ENCODE assay signal across 9 mouse cellular contexts in the genomic region with DNA sequence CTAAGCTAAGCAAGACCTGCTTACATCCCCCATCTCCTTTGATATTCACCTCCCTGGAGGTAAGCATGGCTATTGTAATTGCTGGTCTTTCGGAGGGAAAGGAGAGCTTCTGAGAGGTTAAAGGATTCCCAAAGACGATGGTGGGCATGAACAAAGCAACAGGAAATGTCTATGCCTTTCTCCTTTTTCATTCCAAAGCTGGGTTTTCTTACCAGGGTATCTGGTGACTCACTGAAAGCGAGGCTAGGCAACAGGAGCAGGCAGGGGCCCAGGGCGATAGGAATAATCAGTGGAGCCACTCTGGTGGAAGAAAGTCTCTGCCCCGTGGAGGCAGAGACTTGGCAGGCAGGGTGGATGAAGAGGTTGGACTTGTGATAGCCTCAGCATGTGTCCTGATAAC. TPM values are rescaled to one million over a fixed set of nuclear protein-coding genes. Genes with fewer than 3 reads are reported as not detected.
A peak's percentile ranks its signal among the peaks of the same experiment; 100 is the strongest.
DNase-seq lines count a peak whose midpoint lies in the region; ATAC-seq and TF ChIP-seq lines count a peak whose summit lies in the region.
"Had no signal": no experiment of that assay in that cellular context is flagged by ENCODE, and none has a peak within 500 bp of the region (broad histone marks: within the 10 kb centered on the region; RNA-seq: fewer than 3 reads in every experiment).

A gene (minus strand): TSS at position 272 of the 400 bp plus-strand sequence.

- 13% methylated on average over 5 of the region's 5 CpGs for WGBS in heart, embryonic 11.5 days (ENCODE audit: insufficient replicate concordance)
- WGBS in forebrain, embryonic 10.5 days = 8% methylated on average over 5 of the region's 5 CpGs
- 22% methylated on average over 5 of the region's 5 CpGs for WGBS in liver, embryonic 11.5 days

- TF ChIP-seq EP300 in ES-Bruce4 (IDR thresholded peaks at IDR 0.05; ENCODE audit: insufficient read depth, low read depth, low read length) = no peak

- H3K27ac ChIP-seq in heart, embryonic 11.5 days (ENCODE audit: low read depth, low read length) = no peak within 1 kb of the TSS
- H3K27ac ChIP-seq in ES-Bruce4 (ENCODE audit: insufficient read depth, low read length) = no peak within 1 kb of the TSS
- H3K27ac ChIP-seq in forebrain, embryonic 10.5 days = peak within 1 kb of the TSS; percentile 72
- H3K27ac ChIP-seq in liver, embryonic 11.5 days (ENCODE audit: low read depth, low read length) = no peak within 1 kb of the TSS

- peaks cover 7% of the 10 kb centered on the region; the same call in 1 of the 2 replicates for H3K4me1 ChIP-seq in heart, embryonic 11.5 days (ENCODE audit: control insufficient read depth, insufficient read depth, low read length)
- H3K4me1 ChIP-seq in ES-Bruce4 (ENCODE audit: control insufficient read depth, insufficient read depth, low read length) = no peaks in the 10 kb centered on the region
- H3K4me1 ChIP-seq in forebrain, embryonic 10.5 days = peaks cover 25% of the 10 kb centered on the region
- H3K4me1 ChIP-seq in liver, embryonic 11.5 days (replicated peaks; ENCODE audit: control insufficient read depth, insufficient read depth, low read length) = peaks cover 4% of the 10 kb centered on the region; the same call in 1 of the 2 replicates

- no peaks in the 10 kb centered on the region for H3K36me3 ChIP-seq in heart, embryonic 11.5 days (ENCODE audit: control insufficient read depth, insufficient read depth, low read length)
- no peaks in the 10 kb centered on the region for H3K36me3 ChIP-seq in ES-Bruce4 (ENCODE audit: control insufficient read depth, insufficient read depth, low read length, poor library complexity, severe bottlenecking)
- no peaks in the 10 kb centered on the region for H3K36me3 ChIP-seq in forebrain, embryonic 10.5 days (replicated peaks)
- no peaks in the 10 kb centered on the region for H3K36me3 ChIP-seq in liver, embryonic 11.5 days (ENCODE audit: control insufficient read depth, insufficient read depth, low read length)

- peak within 1 kb of the TSS; percentile 96 for H3K4me2 ChIP-seq in heart, embryonic 11.5 days
- peak within 1 kb of the TSS; percentile 81 for H3K4me2 ChIP-seq in liver, embryonic 11.5 days

- no peaks in the 10 kb centered on the region for H3K9me3 ChIP-seq in heart, embryonic 11.5 days (replicated peaks; ENCODE audit: control insufficient read depth, low read length)
- no peaks in the 10 kb centered on the region for H3K9me3 ChIP-seq in ES-Bruce4 (replicated peaks; ENCODE audit: control insufficient read depth, insufficient read depth, low read length, poor library complexity, severe bottlenecking)
- no peaks in the 10 kb centered on the region for H3K9me3 ChIP-seq in forebrain, embryonic 10.5 days
- no peaks in the 10 kb centered on the region for H3K9me3 ChIP-seq in liver, embryonic 11.5 days (ENCODE audit: control insufficient read depth, low read length)

- TF ChIP-seq POLR2A in ES-Bruce4 (IDR thresholded peaks at IDR 0.05; ENCODE audit: insufficient read depth, low read length) = no peak

- H3K4me3 ChIP-seq in heart, embryonic 11.5 days (ENCODE audit: low read depth, low read length) = peak within 1 kb of the TSS; percentile 59
- peak within 1 kb of the TSS; percentile 50 for H3K4me3 ChIP-seq in ES-Bruce4 (ENCODE audit: low read depth, low read length)
- peak within 1 kb of the TSS; percentile 65 for H3K4me3 ChIP-seq in forebrain, embryonic 10.5 days
- H3K4me3 ChIP-seq in liver, embryonic 11.5 days (ENCODE audit: low read depth, low read length) = peak within 1 kb of the TSS; percentile 50

- DNase-seq in heart, adult 18-20 months = no peak
- DNase-seq in forebrain, embryonic 10.5 days (ENCODE audit: extremely low spot score, low spot score) = no peak
- no peak for DNase-seq in liver, embryonic 11.5 days (ENCODE audit: low spot score)
- DNase-seq in cerebellum, adult 9-10 months = no peak
- DNase-seq in ovary, postnatal 36 days (ENCODE audit: low spot score) = no peak

- peak within 1 kb of the TSS; percentile 64 for H3K9ac ChIP-seq in heart, embryonic 11.5 days (ENCODE audit: low read depth, low read length)
- peak within 1 kb of the TSS; percentile 21 for H3K9ac ChIP-seq in ES-Bruce4 (ENCODE audit: low read depth, poor library complexity, severe bottlenecking)
- peak within 1 kb of the TSS; percentile 37; the same call in 1 of the 2 replicates for H3K9ac ChIP-seq in liver, embryonic 11.5 days (ENCODE audit: low read depth, low read length)

- H3K27me3 ChIP-seq in heart, embryonic 11.5 days (ENCODE audit: control insufficient read depth, insufficient read depth, low read length) = 0 out of 2 replicates have a peak, but pooled peaks cover 3% of the 10 kb centered on the region
- no peaks in the 10 kb centered on the region; the same call in none of the 2 replicates for H3K27me3 ChIP-seq in ES-Bruce4 (ENCODE audit: control insufficient read depth, insufficient read depth, low read length, poor library complexity, severe bottlenecking)
- H3K27me3 ChIP-seq in forebrain, embryonic 10.5 days (ENCODE audit: poor library complexity, severe bottlenecking) = peaks cover 44% of the 10 kb centered on the region
- H3K27me3 ChIP-seq in liver, embryonic 11.5 days (replicated peaks; ENCODE audit: control insufficient read depth, insufficient read depth, low read length) = peaks cover 25% of the 10 kb centered on the region
- H3K27me3 ChIP-seq: CH12.LX had no signal

- no peak for ATAC-seq in heart, embryonic 11.5 days (replicated peaks; ENCODE audit: insufficient number of reproducible peaks, low FRiP score, low TSS enrichment)
- ATAC-seq in liver, embryonic 11.5 days (replicated peaks; ENCODE audit: low FRiP score) = no peak
- no peak for ATAC-seq in monocyte, adult 5-6 weeks (replicated peaks; ENCODE audit: insufficient number of reproducible peaks, low FRiP score, low TSS enrichment, poor library complexity, severe bottlenecking)

- no peak for TF ChIP-seq CTCF in ES-Bruce4 (IDR thresholded peaks at IDR 0.05; ENCODE audit: low read depth, low read length)

RNA-seq across cellular contexts. Expression of the gene that starts here (rescaled TPM):
- 4.4 and 4.6 TPM in 2 replicates for polyA plus RNA-seq in heart, embryonic 11.5 days (2014; fragmentation: Nextera tagmentation; extraction: Ambion mirVana)
- 1 to 10 TPM; 3.1 to 3.8 TPM for total RNA-seq in heart, adult 18-20 months (2021)
- 0.53 TPM in 1 of 2 replicates, not detected in the other for polyA plus RNA-seq in ES-Bruce4 (2011; ENCODE audit: insufficient read depth, insufficient read length, low read depth, missing spikeins)
- 1.0 and 1.1 TPM in 2 replicates for polyA plus RNA-seq in forebrain, embryonic 10.5 days (2016; fragmentation: Nextera tagmentation; extraction: Ambion mirVana)
- polyA plus RNA-seq in liver, embryonic 11.5 days (2014; fragmentation: Nextera tagmentation; extraction: Ambion mirVana) = 3.4 and 3.5 TPM in 2 replicates
- not detected in 3 replicates for total RNA-seq in monocyte, adult 5-6 weeks (2017)
- total RNA-seq: CH12.LX had no signal
